Mouse (Mus musculus) heart, postnatal 4 days (tissue): ENCODE results near the gene Fkbpl. TPM values are rescaled to one million over a fixed set of nuclear protein-coding genes. Genes with fewer than 3 reads are reported as not detected.

Experiments used
- DNase-seq: peaks from one replicate; pipeline ENCODE4 v3.0.0; 2021
- total RNA-seq, 2 experiments: library from RNA; stranded (reverse); gene quantifications; 2 replicates each; pipeline ENCODE4 v1.2.3; 2021

The Fkbpl gene
- total RNA-seq, 2 experiments from 2014 or later: 6.1 to 9.5 TPM

- DNase-seq: no peak
Observed at GRCm38 (mm10) chr17:34670235-34670634, 25.7 kb downstream of the Fkbpl start, which contains the start of gene Tnxb. Gene Tnxb (plus strand): TSS chr17:34670535.

- no peak for DNase-seq
Observed at GRCm38 (mm10) chr17:34671151-34672066, 26.8 kb downstream of the Fkbpl start.

- no peak for DNase-seq
Observed at GRCm38 (mm10) chr17:34672246-34672792, 27.8 kb downstream of the Fkbpl start.

GRCm38 (mm10) chr17:34673139-34673538 is 28.6 kb downstream of the Fkbpl start:
- DNase-seq: no peak

GRCm38 (mm10) chr17:34674524-34675204 is 30.1 kb downstream of the Fkbpl start:
- DNase-seq: no peak

- no peak for DNase-seq
Observed at GRCm38 (mm10) chr17:34675205-34676092, 30.9 kb downstream of the Fkbpl start.

- DNase-seq: no peak
Observed at GRCm38 (mm10) chr17:34676093-34676460, 31.5 kb downstream of the Fkbpl start.

GRCm38 (mm10) chr17:34676671-34677070 is 32.1 kb downstream of the Fkbpl start:
- no peak for DNase-seq

- no peak for DNase-seq
Observed at GRCm38 (mm10) chr17:34680191-34680590, 35.6 kb downstream of the Fkbpl start.

- DNase-seq: no peak
Observed at GRCm38 (mm10) chr17:34680621-34681020, 36.1 kb downstream of the Fkbpl start.

- DNase-seq: peak; percentile 51
Observed at GRCm38 (mm10) chr17:34681132-34681571, 36.6 kb downstream of the Fkbpl start.

- DNase-seq: no peak
Observed at GRCm38 (mm10) chr17:34681881-34682536, 37.4 kb downstream of the Fkbpl start.

- no peak for DNase-seq
Observed at GRCm38 (mm10) chr17:34683179-34683578, 38.6 kb downstream of the Fkbpl start.

- DNase-seq: no peak
Observed at GRCm38 (mm10) chr17:34683686-34684220, 39.2 kb downstream of the Fkbpl start.

GRCm38 (mm10) chr17:34684253-34684893 is 39.8 kb downstream of the Fkbpl start:
- DNase-seq: no peak

- DNase-seq: peak; percentile 89
Observed at GRCm38 (mm10) chr17:34685120-34686110, 40.9 kb downstream of the Fkbpl start.

- no peak for DNase-seq
Observed at GRCm38 (mm10) chr17:34688889-34689288, 44.3 kb downstream of the Fkbpl start.

GRCm38 (mm10) chr17:34690458-34690857 is 45.9 kb downstream of the Fkbpl start:
- peak; percentile 75 for DNase-seq

- DNase-seq: peak; percentile 88
Observed at GRCm38 (mm10) chr17:34692906-34693305, 48.3 kb downstream of the Fkbpl start.
